Mouse (Mus musculus): ENCODE data around the gene Itprid2.

DNA sequence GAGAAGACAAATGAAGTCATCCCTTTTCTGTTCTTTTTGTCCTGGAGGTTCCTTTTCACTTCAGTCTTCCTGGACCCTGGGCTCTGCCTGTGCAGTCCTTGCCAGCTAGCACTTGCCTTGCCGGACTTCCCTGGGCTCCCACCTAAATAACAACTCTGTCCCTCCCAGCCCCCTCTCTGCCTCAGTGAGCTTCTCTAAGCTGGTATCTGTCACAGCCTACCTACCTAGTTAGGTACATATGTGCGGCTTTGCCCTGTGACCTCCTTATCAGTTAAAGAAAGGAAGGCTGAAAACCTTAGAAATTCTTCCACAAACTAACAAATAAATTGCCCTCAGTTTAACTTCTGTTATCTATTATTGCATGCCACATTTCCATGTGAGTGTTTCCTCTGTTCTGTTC, 28.0 kb upstream of the Itprid2 start:
- TF ChIP-seq CTCF (IDR thresholded peaks at IDR 0.05; ENCODE audit: borderline replicate concordance, insufficient read depth, low read depth, low read length) (no peak), POLR2A (IDR thresholded peaks at IDR 0.05; ENCODE audit: borderline replicate concordance, insufficient read depth, low read length) (no peak)
